Mouse (Mus musculus) adrenal gland, postnatal 0 days (tissue): ENCODE data around the gene Fam110a. TPM values are rescaled to one million over a fixed set of nuclear protein-coding genes. Genes with fewer than 3 reads are reported as not detected.

Source experiments
- microRNA-seq: library from miRNA; unstranded; fragments of <30 nt; microRNA quantifications from one replicate; pipeline ENCODE4, GENCODE M21; 2016; ENCODE audit warnings: borderline replicate concordance; ENCODE audit not compliant: insufficient number of aligned reads
- polyA plus RNA-seq: library from polyadenylated mRNA; unstranded; fragments of >200 nt; fragmentation: Nextera tagmentation; extraction: Ambion mirVana; gene quantifications from 2 replicates; pipeline ENCODE4 v1.2.1, GENCODE M21; 2015

Fam110a gene
- polyA plus RNA-seq: 10.9 and 14.3 TPM in 2 replicates

DNA sequence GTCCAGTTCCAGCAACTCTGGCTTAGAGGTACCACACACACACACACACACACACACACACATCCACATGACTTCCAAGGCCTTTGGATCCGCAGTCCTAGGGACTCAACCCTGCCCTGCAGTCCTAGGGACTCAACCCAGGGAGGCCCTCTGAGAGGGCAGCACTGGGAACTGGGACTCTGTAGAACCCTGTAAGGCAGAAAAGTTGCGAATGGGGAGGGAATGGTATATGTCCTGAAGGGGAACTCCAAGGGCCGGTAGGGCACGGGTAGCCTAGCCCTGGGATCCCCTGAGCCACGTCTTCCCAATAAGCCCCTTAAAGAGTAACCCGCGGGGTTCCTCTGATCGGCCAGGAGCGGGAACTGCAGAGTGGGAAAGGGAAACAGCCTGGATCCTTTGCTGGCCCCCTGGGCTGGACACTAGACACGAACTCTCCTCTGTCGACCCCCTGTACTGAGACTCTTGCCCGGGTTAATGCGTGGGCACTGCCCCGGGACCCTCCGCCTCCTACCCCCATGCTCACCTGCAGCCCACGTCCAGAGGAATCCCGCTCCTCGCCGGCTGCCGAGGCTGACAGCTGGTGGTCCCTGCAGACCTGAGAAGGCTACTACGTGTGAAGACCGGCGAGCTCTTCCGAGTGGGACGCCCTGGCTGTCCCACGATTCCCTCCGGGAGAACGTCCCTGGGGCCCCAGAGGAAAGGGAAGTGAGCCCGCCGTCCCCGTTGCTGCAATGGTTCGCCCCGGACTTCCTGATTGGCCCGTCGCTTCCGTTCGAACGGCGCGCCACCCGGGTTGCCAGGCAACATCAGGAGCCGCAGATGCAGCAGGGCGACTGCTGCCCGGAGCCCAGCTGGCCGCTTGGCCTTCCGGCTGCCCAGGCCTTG lies at the start of gene Fam110a:
Gene Fam110a (minus strand): TSS at position 750 of the 885 bp plus-strand sequence.

DNA sequence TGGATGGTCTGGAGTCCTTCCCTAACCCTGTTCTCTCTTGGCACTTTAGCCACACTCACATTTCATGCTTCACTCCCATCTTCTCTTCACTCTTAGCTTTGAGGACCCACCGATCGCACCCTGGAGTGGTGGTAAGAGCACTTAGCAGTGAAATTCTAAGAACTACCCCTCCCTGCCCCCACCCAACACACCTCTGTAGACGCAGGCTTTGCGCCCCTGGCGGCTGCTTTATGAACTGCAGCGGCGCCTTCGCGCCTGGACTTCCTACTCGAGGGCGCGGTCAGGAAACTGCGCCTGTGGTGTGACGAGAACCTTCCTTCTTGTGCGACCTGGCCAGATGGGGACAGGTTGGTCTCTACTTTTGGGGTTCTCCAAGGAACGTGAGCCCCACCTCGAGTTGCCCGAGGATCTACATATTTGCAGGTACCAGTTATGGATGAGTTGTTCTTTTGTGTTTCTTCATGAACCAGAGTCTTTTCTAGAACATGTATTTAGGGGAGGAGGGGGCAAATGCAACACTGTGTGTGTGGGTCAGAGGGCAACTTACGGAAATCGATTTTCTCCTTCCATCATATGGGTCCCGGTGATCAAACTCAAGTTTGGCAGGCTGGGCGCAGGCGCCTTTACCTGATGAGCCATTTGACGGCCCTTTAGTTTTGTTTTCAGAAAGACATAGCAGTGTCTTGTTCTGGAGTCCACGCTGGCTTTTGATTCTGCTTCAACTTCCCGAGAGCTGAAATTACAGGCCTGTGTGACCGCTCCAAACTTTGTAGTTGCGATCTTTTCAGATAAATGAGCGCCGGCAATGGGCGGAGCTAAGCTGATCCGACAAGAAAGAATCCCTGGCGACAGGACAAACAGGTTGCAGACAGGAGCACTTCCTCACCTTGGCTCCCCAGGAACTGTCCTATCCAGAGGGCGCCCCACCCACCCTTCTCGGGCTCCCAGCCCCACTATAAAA lies 16.5 kb upstream of the Fam110a start, which contains the start of gene Slc52a3:
Gene Slc52a3 (plus strand): TSS at position 283 of the 961 bp plus-strand sequence.

Small RNA genes within 50 kb of the gene (microRNA-seq; reads per million reads assigned to microRNA genes)
- gene Mir1953: not detected

Other genes with a start within 250 kb of the Fam110a start
- gene Psmf1, start 236.0 kb downstream of the Fam110a start, polyA plus RNA-seq: 30.4 and 40.3 TPM in 2 replicates
- 0.18 and 0.43 TPM in 2 replicates for gene Rspo4, start 137.3 kb downstream of the Fam110a start, polyA plus RNA-seq
- 0.65 and 1.2 TPM in 2 replicates for gene Angpt4, start 69.0 kb downstream of the Fam110a start, polyA plus RNA-seq
- 1.5 and 2.1 TPM in 2 replicates for gene Slc52a3, start 16.3 kb upstream of the Fam110a start, polyA plus RNA-seq
- 0.18 and 0.44 TPM in 2 replicates for gene Scrt2, start 101.3 kb upstream of the Fam110a start, polyA plus RNA-seq
- gene Srxn1, start 125.3 kb upstream of the Fam110a start, polyA plus RNA-seq: 21.9 and 40.2 TPM in 2 replicates
- gene Tcf15, start 163.3 kb upstream of the Fam110a start, polyA plus RNA-seq: 3.0 and 5.0 TPM in 2 replicates
- 43.2 and 64.4 TPM in 2 replicates for gene Csnk2a1, start 246.6 kb upstream of the Fam110a start, polyA plus RNA-seq